Mouse (Mus musculus): ENCODE data around the gene Nfia.

DNA sequence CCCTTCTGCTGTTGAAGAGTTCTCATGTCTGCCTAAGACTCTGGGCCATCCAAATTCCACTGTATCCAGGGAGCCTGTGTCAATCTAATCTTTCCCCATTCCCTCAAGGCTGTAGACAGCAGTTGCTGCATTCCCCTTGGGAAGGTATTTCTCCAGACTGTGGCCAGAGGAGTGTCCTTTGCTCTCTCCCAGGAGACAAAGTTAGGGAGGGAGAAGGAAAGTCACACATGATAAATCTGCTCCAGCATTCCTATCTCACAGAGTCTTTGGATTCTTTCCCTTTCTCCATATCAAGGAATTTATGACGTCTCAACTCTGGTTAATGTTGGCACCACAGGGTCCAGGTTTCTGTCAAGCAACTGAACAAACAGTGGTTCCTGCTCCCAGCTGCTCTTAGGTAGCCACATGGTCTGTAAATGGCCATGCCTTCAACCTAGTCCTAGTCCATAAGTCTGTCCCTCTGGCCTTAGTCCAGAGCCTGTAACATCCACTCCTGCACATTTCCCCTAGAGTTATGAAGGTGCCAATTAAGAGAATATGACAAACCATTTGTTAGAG lies 370.4 kb downstream of the Nfia start:
- TF ChIP-seq CTCF (IDR thresholded peaks at IDR 0.05; ENCODE audit: control insufficient read depth, insufficient read depth, insufficient replicate concordance, low read depth, low read length) = no peak
- no peak for TF ChIP-seq POLR2A (IDR thresholded peaks at IDR 0.05; ENCODE audit: control insufficient read depth, low read depth, low read length)
